Mouse (Mus musculus): ENCODE measurements around the gene Gm14419.
"Not testable (repeated sequence)": the region's sequence is repeated elsewhere in the genome, so short reads cannot be mapped to it uniquely, and the experiment has no call there.

Gm14419 gene

GRCm38 (mm10) chr2:177000656-177001055, at the start of gene Gm14419:
Gene Gm14419, plus strand, starts transcription at chr2:177000956.
- not testable (repeated sequence) for DNase-seq (ENCODE audit: low spot score)

All from adipocyte (in vitro differentiated cells).